Mouse (Mus musculus): ENCODE results near the gene Cat. TPM values are rescaled to one million over a fixed set of nuclear protein-coding genes. Genes with fewer than 3 reads are reported as not detected.

The Cat gene
- polyA plus RNA-seq, 1 experiment = 665 TPM

Other genes starting within 250 kb of the Cat start
- not detected in 2 replicates for gene Ehf, start 181.9 kb downstream of the Cat start, polyA plus RNA-seq (2012; ENCODE audit: insufficient read depth, insufficient read length, missing spikeins)
- not detected in 2 replicates for gene Elf5, start 73.5 kb downstream of the Cat start, polyA plus RNA-seq (2012; ENCODE audit: insufficient read depth, insufficient read length, missing spikeins)
- 1.9 and 2.0 TPM in 2 replicates for gene Abtb2, start 81.2 kb upstream of the Cat start, polyA plus RNA-seq (2012; ENCODE audit: insufficient read depth, insufficient read length, missing spikeins)

Measured in brown adipose tissue, adult 24 weeks (tissue).